Mouse (Mus musculus) heart, postnatal 4 days (tissue): ENCODE data around the gene Lgals1. TPM values are rescaled to one million over a fixed set of nuclear protein-coding genes. Genes with fewer than 3 reads are reported as not detected.

Source experiments
- DNase-seq: peaks from one replicate; pipeline ENCODE4 v3.0.0; 2021
- total RNA-seq, 2 experiments: library from RNA; stranded (reverse); gene quantifications; 2 replicates each; pipeline ENCODE4 v1.2.3; 2021

Gene Lgals1
- total RNA-seq, 2 experiments from 2014 or later, result 465 to 471 TPM

DNA sequence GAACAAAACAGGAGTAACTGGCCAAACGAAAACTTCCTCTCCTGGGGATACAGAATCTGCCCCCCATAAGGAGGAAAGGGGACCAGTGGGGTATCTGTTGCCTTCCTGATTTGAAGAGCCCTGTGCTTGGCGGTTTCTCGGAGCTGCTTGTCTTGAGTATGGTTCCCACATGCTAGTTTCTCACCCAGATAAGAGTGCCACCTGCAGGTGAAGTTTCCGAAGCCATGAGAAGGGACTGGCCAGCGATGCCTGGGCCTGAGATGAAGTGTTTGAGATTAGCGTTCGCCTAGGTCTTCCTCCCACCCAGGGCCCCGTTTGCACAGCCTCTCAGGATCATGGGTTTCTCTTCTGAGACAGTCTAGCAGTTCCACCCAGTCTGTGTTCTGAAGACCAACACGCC lies 14.5 kb upstream of the Lgals1 start:
- DNase-seq, result no peak

DNA sequence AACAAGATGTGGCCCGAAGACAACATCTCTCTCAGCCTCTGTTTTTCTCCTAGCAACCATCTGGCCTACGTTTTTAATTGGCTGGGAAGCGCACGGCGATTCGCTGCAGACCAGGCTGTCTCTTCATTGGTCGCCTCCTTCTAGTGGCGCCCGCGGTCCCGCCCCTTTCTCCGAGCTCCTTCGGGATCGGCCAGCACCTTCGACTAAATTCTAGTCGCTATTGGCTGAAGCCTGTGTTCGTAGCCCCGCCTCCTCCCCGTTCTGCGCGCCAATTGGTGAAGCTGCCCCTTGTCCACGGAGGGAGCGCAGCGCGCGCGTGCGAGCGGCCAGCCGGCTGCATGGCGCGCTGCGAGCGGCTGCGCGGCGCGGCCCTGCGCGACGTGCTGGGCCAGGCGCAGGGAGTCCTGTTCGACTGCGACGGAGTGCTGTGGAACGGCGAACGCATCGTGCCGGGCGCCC lies 12.9 kb upstream of the Lgals1 start, which contains the start of gene Pdxp:
TSS of gene Pdxp (plus strand) at position 288 of the 459 bp plus-strand sequence.
- peak; percentile 96 for DNase-seq

DNA sequence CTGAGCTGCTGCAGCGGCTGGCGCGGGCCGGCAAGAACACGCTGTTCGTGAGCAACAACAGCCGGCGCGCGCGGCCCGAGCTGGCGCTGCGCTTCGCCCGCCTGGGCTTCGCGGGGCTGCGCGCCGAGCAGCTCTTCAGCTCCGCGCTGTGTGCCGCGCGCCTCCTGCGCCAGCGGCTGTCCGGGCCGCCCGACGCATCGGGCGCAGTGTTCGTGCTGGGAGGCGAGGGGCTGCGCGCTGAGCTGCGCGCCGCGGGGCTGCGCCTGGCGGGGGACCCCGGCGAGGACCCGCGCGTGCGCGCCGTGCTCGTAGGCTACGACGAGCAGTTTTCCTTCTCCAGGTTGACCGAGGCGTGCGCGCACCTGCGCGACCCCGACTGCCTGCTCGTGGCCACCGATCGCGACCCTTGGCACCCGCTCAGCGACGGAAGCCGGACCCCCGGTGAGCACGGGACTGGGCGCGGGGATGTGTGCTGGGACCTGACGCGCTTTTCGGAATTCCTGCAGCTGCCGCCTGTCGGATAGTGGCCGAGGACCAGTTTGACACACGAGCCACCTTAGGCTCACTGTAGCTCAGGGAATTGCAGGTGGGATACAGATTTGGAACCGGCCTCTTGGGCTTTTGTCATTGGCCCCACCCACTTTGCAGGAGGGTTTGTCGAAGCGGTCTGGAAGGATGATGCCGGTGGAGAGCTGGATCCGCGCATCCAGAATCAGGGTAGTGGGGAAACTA lies 12.3 kb upstream of the Lgals1 start:
- DNase-seq, result peak; percentile 46

DNA sequence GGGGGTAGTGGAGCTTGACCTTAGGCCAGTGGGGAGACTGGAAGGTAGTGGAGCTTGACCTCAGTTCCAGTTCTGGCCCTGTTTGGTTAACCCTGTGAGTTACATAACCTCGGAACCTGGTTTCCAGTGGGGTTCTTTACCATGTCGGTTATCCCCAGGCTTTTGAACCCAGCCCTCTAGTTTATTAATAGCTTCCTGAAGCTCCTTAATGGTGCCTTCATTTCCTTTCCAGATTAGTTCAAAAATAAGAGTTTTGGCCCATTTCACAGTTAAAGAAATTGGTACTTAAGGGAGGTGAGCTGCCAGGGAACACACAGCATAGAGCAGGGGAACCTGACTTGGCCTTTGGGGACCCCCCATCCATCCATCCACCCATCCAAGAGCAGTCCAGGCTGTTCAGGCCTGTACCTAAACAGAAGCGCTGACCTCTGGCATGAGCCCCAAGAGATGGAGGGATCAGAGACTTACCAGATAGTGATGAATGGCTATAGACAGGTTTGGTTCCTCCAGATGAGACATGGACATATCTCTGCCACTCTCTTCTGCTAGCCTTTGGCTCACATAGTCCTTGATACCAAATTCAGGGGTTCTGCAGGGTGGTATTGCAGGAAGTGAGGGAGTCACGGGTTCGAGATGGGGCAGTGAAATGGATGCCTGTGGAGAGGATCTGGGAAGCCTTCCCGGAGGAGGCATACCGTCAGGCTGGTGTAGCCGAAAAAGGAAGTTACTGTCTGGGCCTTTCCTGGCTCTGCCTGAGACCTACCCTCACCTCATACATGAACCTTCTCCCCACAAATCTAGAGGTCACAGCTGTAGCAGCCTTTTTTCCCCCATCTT lies 11.5 kb upstream of the Lgals1 start:
- DNase-seq, result no peak

DNA sequence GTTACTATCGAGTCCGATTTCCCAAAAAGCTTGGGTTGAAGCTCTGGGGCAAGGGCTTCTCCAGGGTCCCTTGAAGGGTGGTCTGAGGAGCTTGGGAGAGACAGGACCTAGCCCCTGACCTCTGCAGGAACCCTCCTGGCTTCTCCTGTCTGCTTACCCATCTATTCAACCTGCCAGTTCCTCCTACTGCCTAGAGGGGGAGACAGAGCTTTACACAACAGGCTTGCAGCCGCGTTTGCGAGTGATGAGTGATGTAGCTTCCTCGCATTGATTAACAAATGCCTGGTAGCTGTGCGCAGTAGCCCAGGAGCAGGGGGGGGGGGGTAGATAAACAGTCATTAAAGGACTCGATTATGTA lies 10.9 kb upstream of the Lgals1 start:
- DNase-seq, result peak; percentile 78

DNA sequence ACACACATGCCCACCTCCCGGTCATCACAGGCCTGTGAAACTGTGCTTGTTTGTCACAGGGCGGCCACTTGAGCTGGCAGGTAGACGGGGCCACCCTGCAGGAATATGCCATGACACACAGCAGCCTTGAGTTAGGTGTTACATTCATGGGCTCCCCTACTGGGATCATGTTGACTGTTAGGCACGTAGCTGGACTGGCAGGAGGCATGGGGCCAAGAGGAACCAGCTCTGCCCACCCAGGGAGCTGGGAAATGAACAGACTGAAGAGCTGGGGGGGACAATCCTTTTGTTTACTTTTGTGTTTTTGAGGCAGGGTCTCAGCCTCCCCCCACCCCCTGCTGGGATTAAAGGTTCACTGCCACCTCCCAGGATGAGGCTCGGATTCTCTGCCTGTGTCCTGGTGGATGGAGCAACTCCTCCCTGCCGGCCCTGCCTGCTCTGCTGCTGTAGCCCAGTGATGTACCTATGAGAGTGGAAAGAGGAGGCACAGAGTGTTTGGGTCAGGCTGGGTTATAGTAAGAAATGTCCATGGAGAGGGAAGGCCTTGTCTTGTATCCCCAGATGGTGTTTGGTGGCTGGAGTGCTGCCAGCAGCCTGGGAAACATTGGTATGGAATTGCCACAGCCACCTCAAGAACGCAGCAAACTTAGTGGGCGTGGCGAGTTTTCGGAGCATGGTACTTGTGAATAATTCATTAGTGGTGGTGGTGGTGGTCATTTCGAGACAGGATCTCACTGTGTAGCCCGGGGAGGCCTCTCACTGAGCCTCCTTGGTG lies 10.3 kb upstream of the Lgals1 start:
- no peak for DNase-seq

DNA sequence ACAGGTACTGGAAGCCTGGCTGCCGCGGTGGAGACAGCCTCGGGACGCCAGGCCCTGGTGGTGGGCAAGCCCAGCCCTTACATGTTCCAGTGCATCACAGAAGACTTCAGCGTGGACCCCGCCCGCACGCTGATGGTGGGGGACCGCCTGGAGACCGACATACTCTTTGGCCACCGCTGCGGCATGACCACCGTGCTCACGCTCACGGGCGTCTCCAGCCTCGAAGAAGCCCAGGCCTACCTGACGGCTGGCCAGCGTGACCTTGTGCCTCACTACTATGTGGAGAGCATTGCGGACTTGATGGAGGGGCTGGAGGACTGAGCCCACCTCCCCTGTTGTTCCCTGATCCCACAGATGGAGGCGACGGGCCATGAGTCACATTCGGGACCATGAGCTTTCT lies 8.4 kb upstream of the Lgals1 start:
- DNase-seq, result no peak

DNA sequence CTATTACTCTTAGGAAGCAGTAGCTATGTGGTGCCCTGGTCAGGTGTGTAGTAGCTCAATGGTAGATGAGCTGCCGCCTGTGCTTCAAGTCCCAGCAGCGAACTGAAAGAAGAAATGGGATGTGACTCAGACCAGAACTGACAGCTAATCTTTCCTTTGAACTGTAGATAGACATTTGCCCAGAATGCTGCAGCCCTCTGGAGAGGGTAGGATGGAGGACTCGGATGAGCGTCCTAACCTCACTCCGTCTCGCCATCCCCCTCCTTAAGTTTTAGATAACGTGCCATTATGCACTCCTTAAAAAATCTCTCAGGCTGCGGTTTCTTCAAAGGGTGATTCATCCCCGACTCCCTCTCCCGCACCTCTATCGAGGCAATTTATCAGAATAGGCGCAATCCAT lies 6.6 kb upstream of the Lgals1 start:
- no peak for DNase-seq

DNA sequence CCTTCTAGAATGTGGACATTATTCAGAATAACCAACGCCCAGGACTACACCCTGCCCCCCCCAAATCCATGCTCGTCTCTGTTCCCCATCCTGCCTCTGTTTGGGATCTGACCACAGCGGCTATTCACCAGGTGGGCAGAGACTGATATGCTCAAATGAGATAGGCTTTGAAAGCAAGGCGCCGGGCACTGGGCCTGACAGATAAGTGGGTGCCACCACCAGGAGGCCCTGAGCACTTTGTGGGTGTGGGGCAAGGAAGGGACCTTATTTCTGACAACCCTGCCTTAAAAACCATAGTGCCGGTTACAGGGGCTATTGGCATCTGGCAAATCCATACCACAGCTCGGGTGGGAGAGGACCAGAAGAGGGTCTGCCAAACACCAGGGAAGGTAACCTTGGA lies 3.8 kb upstream of the Lgals1 start:
- DNase-seq, result no peak

DNA sequence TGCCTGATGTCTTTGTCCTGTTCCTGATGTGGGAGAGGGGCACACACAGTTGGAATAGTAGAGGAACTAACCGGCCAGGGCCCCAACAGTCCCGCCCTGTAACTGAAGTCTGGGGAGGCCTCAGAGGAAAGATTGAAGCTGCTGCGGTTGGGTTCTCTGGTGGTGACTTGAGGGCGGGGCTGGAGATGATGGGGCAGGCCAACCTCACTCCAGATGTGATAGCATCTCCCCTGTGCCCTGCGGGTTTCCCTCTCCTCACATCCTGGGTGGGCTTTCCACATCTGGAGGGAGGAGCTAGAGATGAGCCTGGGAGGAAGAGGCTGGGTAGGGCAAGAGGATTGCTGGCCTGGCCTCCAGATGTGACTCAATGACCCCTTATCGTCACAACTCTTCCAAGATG lies 2.9 kb upstream of the Lgals1 start:
- no peak for DNase-seq

DNA sequence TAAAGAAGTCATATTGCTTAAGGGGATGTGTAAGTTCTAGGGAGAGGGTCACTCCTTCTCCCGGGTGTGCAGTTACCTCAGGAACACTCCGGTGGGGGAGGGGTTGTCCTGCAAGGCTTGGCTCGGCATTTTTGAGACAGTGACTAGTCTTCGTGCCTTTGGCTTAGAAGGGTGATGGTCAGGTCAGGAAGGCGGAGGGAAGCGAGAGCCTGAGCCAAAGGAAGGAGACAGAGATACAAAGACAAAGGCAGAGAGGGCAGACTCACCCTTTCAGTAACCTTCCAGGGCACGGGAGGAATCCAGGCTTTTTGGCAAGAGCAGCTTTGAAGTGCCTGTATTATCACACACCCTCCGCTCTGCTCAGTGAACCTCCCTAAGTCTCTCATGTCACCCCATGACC lies 1.4 kb upstream of the Lgals1 start:
- DNase-seq, result peak; percentile 43

DNA sequence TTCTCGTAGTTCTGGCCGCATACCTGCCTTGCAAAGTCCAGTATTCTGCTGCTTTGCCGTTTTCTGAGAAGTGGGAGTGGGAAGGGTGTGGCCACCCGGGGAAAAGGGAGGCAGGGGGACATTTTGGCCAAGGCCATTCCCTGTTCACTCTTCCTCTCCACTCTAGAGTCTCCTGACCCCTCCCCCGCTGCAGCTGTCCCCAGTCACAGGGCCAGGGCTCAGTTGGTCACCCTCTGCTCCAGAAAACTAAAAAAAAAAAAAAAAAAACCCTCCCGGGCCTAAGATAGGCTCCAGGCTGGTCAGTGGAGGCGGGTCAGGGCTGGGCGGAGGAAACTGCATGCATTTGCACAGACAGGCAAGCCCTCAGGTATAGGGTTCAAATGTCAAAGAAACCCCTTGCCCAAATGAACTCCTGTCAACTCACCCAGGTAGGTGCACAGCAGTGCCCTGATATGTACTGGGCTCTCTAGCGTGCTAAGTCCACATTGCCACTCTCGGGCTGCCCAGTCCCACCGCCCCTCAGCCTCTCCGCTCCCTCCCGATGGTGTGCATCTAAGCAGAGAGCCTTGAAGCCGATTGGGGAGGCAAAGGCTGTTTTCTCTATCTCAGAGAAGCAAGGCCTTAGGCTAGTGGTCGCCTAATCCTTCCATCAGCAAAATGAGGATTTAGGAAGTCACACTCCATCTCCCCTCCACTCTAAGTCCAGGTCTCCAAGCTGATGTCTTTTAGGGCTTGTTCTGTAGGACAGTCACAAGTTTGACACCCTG lies 679 bp downstream of the Lgals1 start:
- peak; percentile 63 for DNase-seq

DNA sequence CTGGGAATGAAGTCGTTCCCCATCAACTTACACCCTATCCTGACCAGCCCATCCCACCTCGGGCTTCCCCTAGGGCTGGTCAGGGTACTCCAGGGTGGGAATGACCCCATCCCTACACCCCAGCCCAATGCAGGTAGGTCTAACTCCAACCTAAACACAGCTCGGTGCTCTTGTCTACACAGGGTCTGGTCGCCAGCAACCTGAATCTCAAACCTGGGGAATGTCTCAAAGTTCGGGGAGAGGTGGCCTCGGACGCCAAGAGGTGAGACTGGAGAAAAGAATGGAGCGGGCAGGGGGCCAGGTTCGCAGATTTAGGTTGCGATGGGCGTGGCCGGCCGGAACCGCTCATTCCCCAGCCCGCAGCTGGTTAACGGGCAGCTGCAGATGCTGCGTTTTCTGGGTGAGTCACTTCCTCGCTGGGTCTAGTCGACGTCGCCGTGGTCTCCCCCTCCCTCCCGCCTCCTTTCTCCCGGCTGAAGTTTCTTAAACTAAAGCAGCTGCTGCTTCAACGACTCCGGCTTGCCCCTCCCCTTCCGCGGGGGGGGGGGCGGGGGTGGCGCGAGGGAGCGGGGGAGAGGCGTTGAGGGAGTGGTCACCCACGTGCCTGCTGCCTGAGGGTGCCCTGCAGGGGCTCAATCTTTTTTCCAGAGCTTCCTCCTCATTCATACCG lies 1.4 kb downstream of the Lgals1 start:
- peak; percentile 82 for DNase-seq

DNA sequence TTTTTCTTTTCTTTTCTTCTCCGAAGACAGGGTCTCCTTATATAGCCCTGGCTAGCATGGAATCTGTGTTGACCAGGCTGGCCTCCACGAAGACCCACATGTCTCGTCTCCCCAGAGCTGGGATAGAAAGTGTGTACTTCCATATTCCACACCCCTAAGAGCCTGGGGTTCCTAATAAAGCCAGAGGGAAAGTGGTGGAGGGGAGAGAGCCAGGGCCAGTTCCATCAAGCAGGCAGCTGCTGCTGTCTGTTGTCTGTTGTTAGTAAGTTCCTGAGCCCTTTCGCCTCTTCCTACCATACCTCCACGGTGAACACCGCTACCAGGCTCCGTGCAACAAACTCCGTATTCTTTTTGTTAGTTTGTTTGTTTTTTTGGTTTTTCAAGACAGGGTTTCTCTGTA lies 2.0 kb downstream of the Lgals1 start:
- DNase-seq, result no peak

DNA sequence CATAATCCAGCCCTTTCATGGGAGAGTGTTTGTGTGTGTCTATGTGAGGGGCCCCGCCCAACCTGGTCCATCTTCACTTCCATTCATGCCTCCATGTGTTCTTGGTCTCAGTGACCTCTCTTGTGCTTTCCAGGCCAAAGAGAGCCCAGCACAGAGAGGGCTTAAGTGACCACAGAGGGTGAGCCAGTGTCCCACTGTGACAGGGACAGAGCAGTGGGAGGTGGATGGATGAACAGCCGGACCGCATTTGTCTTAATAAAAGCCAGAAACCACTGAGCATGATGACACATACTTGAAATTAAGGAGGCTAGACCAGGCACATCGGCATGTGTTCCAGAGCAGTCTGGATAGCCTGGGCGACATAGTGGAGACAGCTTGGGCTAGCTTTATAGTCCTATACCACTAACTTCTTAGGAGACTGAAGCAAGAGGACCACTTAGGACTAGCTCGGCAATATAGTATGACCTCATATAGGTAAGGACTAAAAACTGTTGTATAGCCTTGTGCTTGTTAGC lies 3.7 kb downstream of the Lgals1 start:
- no peak for DNase-seq

DNA sequence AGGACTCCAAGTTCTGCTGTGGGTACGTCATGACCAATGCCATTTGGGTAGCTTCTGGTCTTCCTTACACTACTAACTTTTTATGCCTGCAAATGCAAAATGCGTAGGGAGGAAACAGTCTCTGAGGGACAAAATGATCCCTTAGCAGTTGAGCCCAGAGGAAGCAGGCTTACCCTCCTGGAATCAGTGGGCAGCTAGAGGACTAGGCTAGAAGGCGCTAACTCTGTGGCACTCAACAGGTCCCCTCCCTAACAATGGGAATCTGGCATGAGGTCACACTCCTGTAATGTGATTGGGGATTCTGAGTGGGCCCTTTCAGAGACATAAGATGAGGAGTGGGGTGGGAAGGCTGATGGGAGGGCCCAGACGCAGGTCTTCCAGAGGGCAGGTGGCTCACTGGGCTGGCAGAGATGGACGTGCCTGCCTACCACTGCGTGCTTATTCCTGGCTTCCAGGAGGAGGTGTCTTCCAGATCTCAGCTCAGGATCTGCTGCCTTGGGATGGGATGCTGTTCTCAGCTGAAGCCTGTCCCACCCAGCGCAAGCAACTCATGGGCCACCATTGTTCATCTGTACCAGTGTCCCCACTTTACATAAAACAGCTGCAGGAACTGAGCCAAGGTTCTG lies 4.4 kb downstream of the Lgals1 start:
- DNase-seq, result no peak

DNA sequence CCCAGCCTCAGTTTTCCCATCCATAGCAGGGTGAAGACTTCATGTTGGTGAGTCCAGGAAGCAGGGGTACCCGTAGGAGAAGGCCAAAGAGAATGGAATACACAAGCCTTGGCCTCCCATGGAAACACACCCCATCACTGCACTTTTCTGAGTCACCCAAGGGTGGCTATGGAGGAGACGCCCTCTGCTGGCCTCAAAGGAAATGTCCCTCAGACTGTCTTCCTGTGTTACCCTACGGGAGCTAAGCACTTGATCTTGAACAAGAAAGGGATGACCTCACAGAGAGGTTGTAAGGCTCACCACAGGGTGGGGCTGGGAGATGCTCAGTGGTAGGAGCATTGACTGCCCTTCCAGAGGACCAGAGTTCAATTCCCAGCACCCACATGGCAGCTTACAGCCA lies 5.1 kb downstream of the Lgals1 start:
- peak; percentile 69 for DNase-seq

DNA sequence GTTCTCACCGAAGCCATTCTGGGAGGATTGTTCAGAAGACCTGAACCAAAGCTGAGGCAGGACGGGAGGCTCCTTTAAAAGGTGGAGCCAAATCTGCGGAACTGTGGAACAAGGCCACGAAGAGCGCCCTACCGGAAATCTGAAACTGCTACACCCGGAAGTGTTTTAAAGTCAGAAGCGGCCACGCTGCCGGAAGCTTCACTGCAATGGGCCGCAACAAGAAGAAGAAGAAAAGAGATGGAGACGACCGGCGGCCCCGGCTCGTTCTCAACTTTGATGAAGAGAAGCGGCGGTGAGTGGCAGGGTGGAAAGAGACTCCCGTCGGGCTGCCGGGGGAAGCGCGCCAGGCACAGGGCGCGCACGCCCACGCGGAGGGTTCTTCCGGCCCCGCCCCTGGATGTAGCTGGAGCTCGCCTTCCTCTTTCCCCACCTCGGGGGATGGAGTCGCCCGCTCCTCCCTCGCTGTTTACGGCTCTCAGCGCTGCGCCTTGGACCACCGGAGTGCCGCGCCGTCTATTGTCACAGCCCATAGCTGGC lies 8.3 kb downstream of the Lgals1 start, which contains the start of gene Nol12:
TSS of gene Nol12 (plus strand) at position 150 of the 537 bp plus-strand sequence.
- peak; percentile 87 for DNase-seq

DNA sequence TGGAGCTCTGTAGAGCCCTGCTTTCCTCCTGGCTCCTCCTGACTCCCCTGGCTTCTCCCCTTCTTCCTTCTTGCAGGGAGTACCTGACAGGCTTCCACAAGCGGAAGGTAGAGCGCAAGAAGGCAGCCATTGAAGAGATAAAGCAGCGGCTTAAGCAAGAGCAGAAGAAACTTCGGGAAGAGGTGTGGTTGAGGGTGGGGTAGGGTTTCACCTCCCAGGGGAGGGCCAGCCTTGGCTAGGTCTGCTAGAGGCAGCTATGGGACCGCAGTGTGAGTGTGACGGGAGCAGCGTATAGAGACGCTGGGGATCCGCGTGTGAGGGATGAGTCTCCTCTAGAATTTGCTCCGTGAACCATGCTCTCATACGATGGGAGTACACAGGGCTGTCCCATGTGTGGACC lies 9.9 kb downstream of the Lgals1 start:
- DNase-seq, result no peak

DNA sequence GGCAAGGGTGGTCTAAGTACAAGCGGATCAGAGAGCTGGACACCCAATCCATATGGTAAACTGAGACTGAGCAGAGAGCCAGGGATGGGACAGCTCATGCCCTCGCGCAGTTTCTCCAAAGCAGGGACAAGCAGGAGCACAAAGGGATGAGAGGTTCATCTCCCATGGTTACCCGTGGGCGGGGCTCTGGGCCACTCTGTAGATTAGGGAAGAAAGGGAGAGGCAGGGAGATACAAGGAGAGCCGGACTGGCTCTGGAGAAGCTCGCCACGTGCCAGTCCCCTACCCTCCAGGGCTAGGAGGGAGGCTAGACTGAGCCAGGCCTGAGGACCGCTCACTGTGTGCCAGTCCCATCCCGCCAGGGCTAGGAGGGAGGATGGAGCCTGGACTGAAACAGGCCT lies 10.8 kb downstream of the Lgals1 start:
- DNase-seq, result no peak

DNA sequence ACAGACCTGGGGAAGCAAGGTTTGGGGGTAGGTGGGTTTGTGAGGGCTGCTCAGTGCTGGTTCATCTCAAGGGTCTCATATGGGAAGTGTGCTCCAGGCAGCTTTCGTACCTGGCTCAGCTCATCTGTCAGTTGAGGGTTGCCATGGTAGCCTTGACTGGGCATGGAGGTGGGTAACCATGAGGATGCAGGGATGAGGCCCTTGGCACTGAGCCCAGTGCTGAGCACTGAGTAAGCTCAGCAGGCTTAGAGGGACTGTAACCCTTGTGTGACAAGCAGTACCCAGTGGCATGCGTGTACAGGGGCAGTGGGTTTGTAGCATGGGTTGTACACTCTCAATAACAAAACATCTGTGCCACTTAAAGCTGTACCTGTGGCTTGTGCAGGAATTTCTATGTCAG lies 11.4 kb downstream of the Lgals1 start:
- DNase-seq, result no peak
